Mouse (Mus musculus) CH12.LX (cell line): ENCODE measurements around the gene Pacs1. TPM values are rescaled to one million over a fixed set of nuclear protein-coding genes. Genes with fewer than 3 reads are reported as not detected.

Experiments used
- DNase-seq: peaks from one replicate; pipeline ENCODE4 v3.0.0-alpha.2; 2013; ENCODE audit errors: extremely low read depth
- H3K27ac ChIP-seq: 2 replicates; pipeline ENCODE4 v1.5.1; 2012; ENCODE audit warnings: low read depth, mild to moderate bottlenecking, control low read depth, moderate library complexity; ENCODE audit not compliant: insufficient read depth
- H3K27me3 ChIP-seq: replicated peaks from 2 replicates; pipeline ENCODE3; 2012; ENCODE audit warnings: inconsistent platforms
- H3K36me3 ChIP-seq, 2 experiments: replicated peaks in 1 of 2; 2 replicates each; pipeline versions ENCODE3 to v1.6.1; 2012; ENCODE audit warnings: inconsistent platforms in 1 of 2, low read length in 1 of 2, mild to moderate bottlenecking in 1 of 2, mixed read lengths in 1 of 2, moderate library complexity in 1 of 2; ENCODE audit not compliant: control insufficient read depth in 1 of 2, insufficient read depth in 1 of 2
- H3K4me1 ChIP-seq, 2 experiments: 2 replicates each; pipeline ENCODE4 v1.6.1; 2012; ENCODE audit warnings: inconsistent platforms in 1 of 2, moderate library complexity in 1 of 2; ENCODE audit not compliant: insufficient read depth in 2 of 2, control insufficient read depth in 1 of 2
- H3K4me2 ChIP-seq: 2 replicates; pipeline ENCODE4 v1.6.1; 2012; ENCODE audit warnings: low read depth, mild to moderate bottlenecking, control low read depth; ENCODE audit not compliant: poor library complexity, insufficient read depth, severe bottlenecking
- H3K4me3 ChIP-seq, 3 experiments: fragments of 150-350 bp in 1 of 3; sonication (generic) in 1 of 3; replicated peaks in 1 of 3; 2 replicates each; pipeline versions ENCODE3 to v1.5.1; 2011 to 2012; ENCODE audit warnings: low read depth in 2 of 3, low read length in 2 of 3, mild to moderate bottlenecking in 2 of 3, moderate library complexity in 2 of 3, control low read depth in 1 of 3, improper control_type of control experiment in 1 of 3, inconsistent platforms in 1 of 3, mixed read lengths in 1 of 3; ENCODE audit not compliant: poor library complexity in 1 of 3
- H3K79me2 ChIP-seq: replicated peaks from 2 replicates; pipeline ENCODE4 v1.6.1; 2012; ENCODE audit warnings: mild to moderate bottlenecking, moderate library complexity; ENCODE audit not compliant: control insufficient read depth, poor library complexity, insufficient read depth, severe bottlenecking; ENCODE audit errors: extremely low read depth
- H3K9ac ChIP-seq: 2 replicates; pipeline ENCODE4 v1.6.1; 2012; ENCODE audit warnings: low read depth, mild to moderate bottlenecking, control low read depth, moderate library complexity; ENCODE audit not compliant: insufficient read depth
- H3K9me3 ChIP-seq: replicated peaks from 2 replicates; pipeline ENCODE3; 2012; ENCODE audit warnings: low read length, inconsistent platforms, mixed read lengths
- BHLHE40 ChIP-seq: IDR thresholded peaks from 2 replicates; pipeline ENCODE4 v1.6.1; 2011; ENCODE audit warnings: mild to moderate bottlenecking, low read depth, low read length, improper control_type of control experiment
- CHD1 ChIP-seq: IDR thresholded peaks from 2 replicates; pipeline ENCODE4 v1.6.1; 2012; ENCODE audit warnings: low read depth, low read length, improper control_type of control experiment, inconsistent platforms
- ETS1 ChIP-seq: conservative IDR thresholded peaks from 2 replicates; pipeline ENCODE4 v1.6.1; 2012; ENCODE audit warnings: low read depth, mild to moderate bottlenecking, inconsistent platforms, low read length, improper control_type of control experiment, moderate library complexity
- GABPA ChIP-seq: IDR thresholded peaks from 2 replicates; pipeline ENCODE4 v1.6.1; 2012; ENCODE audit warnings: low read depth, low read length, improper control_type of control experiment, inconsistent platforms; ENCODE audit not compliant: insufficient replicate concordance
- HCFC1 ChIP-seq: IDR thresholded peaks from 2 replicates; pipeline ENCODE4 v1.6.1; 2012; ENCODE audit warnings: low read depth, mild to moderate bottlenecking, inconsistent platforms, low read length, improper control_type of control experiment
- IRF4 ChIP-seq: IDR thresholded peaks from 2 replicates; pipeline ENCODE4 v1.6.1; 2014; ENCODE audit warnings: low read depth, mild to moderate bottlenecking, inconsistent platforms, low read length, improper control_type of control experiment
- JUND ChIP-seq: conservative IDR thresholded peaks from 2 replicates; pipeline ENCODE4 v1.6.1; 2011; ENCODE audit warnings: low read depth, low read length, improper control_type of control experiment
- KAT2A ChIP-seq: IDR thresholded peaks from 2 replicates; pipeline ENCODE4 v1.6.1; 2012; ENCODE audit warnings: low read length, improper control_type of control experiment, inconsistent platforms; ENCODE audit not compliant: insufficient replicate concordance
- MAX ChIP-seq: IDR thresholded peaks from 2 replicates; pipeline ENCODE4 v1.6.1; 2011; ENCODE audit warnings: low read length, improper control_type of control experiment
- MAZ ChIP-seq: IDR thresholded peaks from 2 replicates; pipeline ENCODE4 v1.6.1; 2012; ENCODE audit warnings: low read depth, mild to moderate bottlenecking, inconsistent platforms, low read length, improper control_type of control experiment, moderate library complexity
- NELFE ChIP-seq: IDR thresholded peaks from 2 replicates; pipeline ENCODE4 v1.6.1; 2011; ENCODE audit warnings: low read depth, low read length, improper control_type of control experiment
- POLR2AphosphoS2 ChIP-seq: IDR thresholded peaks from 2 replicates; pipeline ENCODE4 v1.6.1; 2011; ENCODE audit warnings: low read depth, low read length, improper control_type of control experiment
- RAD21 ChIP-seq: IDR thresholded peaks from 2 replicates; pipeline ENCODE4 v1.6.1; 2011; ENCODE audit warnings: low read depth, mild to moderate bottlenecking, low read length, improper control_type of control experiment, moderate library complexity
- RCOR1 ChIP-seq: conservative IDR thresholded peaks from 2 replicates; pipeline ENCODE4 v1.6.1; 2012; ENCODE audit warnings: low read depth, mild to moderate bottlenecking, inconsistent platforms, low read length, improper control_type of control experiment
- SIN3A ChIP-seq: IDR thresholded peaks from 2 replicates; pipeline ENCODE4 v1.6.1; 2012; ENCODE audit warnings: low read length, improper control_type of control experiment, inconsistent platforms
- SMC3 ChIP-seq: IDR thresholded peaks from 2 replicates; pipeline ENCODE4 v1.6.1; 2011; ENCODE audit warnings: low read depth, low read length, improper control_type of control experiment
- USF1 ChIP-seq: IDR thresholded peaks from 2 replicates; pipeline ENCODE4 v1.6.1; 2014; ENCODE audit warnings: low read depth, mild to moderate bottlenecking, inconsistent platforms, low read length, improper control_type of control experiment
- USF2 ChIP-seq: conservative IDR thresholded peaks from 2 replicates; pipeline ENCODE4 v1.6.1; 2011; ENCODE audit warnings: low read depth, low read length, improper control_type of control experiment
- ZKSCAN1 ChIP-seq: IDR thresholded peaks from 2 replicates; pipeline ENCODE4 v1.6.1; 2012; ENCODE audit warnings: low read depth, inconsistent platforms, low read length, improper control_type of control experiment, borderline replicate concordance
- ZMIZ1 ChIP-seq: IDR thresholded peaks from 2 replicates; pipeline ENCODE4 v1.6.1; 2012; ENCODE audit warnings: low read depth, mild to moderate bottlenecking, inconsistent platforms, low read length, improper control_type of control experiment
- ZNF384 ChIP-seq: IDR thresholded peaks from 2 replicates; pipeline ENCODE4 v1.6.1; 2012; ENCODE audit warnings: low read depth, low read length, improper control_type of control experiment, inconsistent platforms
- dilution Hi-C: fragments of 300-500 bp; cut with MboI; formaldehyde crosslinking; loops from 2 replicates; pipeline ENCODE4 v1.14.3; 2020; ENCODE audit warnings: low sequenced_read_pairs; ENCODE audit not compliant: extremely low pct_unique_long_range_greater_than_20kb, extremely low pct_ligation_motif_present
- in situ Hi-C: fragments of 300-500 bp; cut with MboI; formaldehyde crosslinking; loops from 3 replicates; pipeline ENCODE4 v1.14.3; 2019; ENCODE audit warnings: low sequenced_read_pairs, low pct_ligation_motif_present, low pct_unique_long_range_greater_than_20kb, mixed read lengths
- polyA plus RNA-seq: library from polyadenylated mRNA; unstranded; fragments of >175 nt; gene quantifications from 2 replicates; pipeline ENCODE4 v1.2.1, GENCODE M21; 2012; ENCODE audit warnings: low read depth; ENCODE audit not compliant: insufficient read length
- total RNA-seq, 2 experiments: library from RNA; depleted of rRNA; stranded (reverse); fragments of 300-350 nt in 1 of 2; fragments of >200 nt in 1 of 2; gene quantifications; 2 replicates each; pipeline ENCODE4 v1.2.3; 2012 to 2014

Pacs1 gene
- total and polyA plus RNA-seq, 3 experiments = 2.4 to 14.4 (median 10.1) TPM

GRCm38 (mm10) chr19:5124055-5124614 is 148.8 kb downstream of the Pacs1 start:
- no peak overlapping the region for H3K27ac ChIP-seq
- dilution Hi-C loops (no loop called here), in situ Hi-C loops (no loop called here)
- H3K4me1 ChIP-seq = no peaks in the 10 kb centered on the region
- no peak overlapping the region for H3K9ac ChIP-seq
- DNase-seq = no peak
- no peak for TF ChIP-seq JUND
- TF ChIP-seq KAT2A = no peak
- no peak for TF ChIP-seq ZMIZ1
- TF ChIP-seq ZNF384 = peak; percentile 79
- TF ChIP-seq MAZ = no peak
- no peaks in the 10 kb centered on the region for H3K79me2 ChIP-seq
- H3K36me3 ChIP-seq = no peaks in the 10 kb centered on the region
- no peaks in the 10 kb centered on the region for H3K9me3 ChIP-seq
- peaks cover 60% of the 10 kb centered on the region for H3K27me3 ChIP-seq
- no peak overlapping the region for H3K4me3 ChIP-seq
- no peak overlapping the region for H3K4me2 ChIP-seq

- H3K4me1 ChIP-seq = peaks cover 3 to 5% of the 10 kb centered on the region in 2 experiments; a peak in 2 of 4 replicates
These were observed 149.7 kb downstream of the Pacs1 start for GRCm38 (mm10) chr19:5123241-5123640.

GRCm38 (mm10) chr19:5122492-5122891 is 150.4 kb downstream of the Pacs1 start:
- no peak for DNase-seq
- dilution Hi-C loops (no loop called here), in situ Hi-C loops (no loop called here)
- peaks cover 3 to 5% of the 10 kb centered on the region in 2 experiments; a peak in 2 of 4 replicates for H3K4me1 ChIP-seq
- no peak overlapping the region for H3K27ac ChIP-seq
- no peaks in the 10 kb centered on the region for H3K79me2 ChIP-seq
- H3K36me3 ChIP-seq = no peaks in the 10 kb centered on the region
- H3K4me3 ChIP-seq = no peak overlapping the region
- no peaks in the 10 kb centered on the region for H3K9me3 ChIP-seq
- peaks cover 59% of the 10 kb centered on the region for H3K27me3 ChIP-seq
- TF ChIP-seq BHLHE40 = no peak
- no peak for TF ChIP-seq RCOR1
- TF ChIP-seq USF2 = no peak
- TF ChIP-seq MAZ = no peak
- TF ChIP-seq ETS1 = no peak
- TF ChIP-seq MAX = no peak
- no peak for TF ChIP-seq USF1
- no peak for TF ChIP-seq SIN3A
- no peak for TF ChIP-seq NELFE
- no peak for TF ChIP-seq ZKSCAN1
- TF ChIP-seq RAD21 = no peak
- no peak for TF ChIP-seq POLR2AphosphoS2
- TF ChIP-seq SMC3 = no peak
- TF ChIP-seq ZNF384 = no peak
- no peak for TF ChIP-seq IRF4
- no peak for TF ChIP-seq CHD1
- no peak for TF ChIP-seq ZMIZ1
- TF ChIP-seq HCFC1 = no peak
- no peak overlapping the region for H3K4me2 ChIP-seq
- H3K9ac ChIP-seq = no peak overlapping the region

More at GRCm38 (mm10) chr19:5123241-5123640, 149.7 kb downstream of the Pacs1 start:
- Histone ChIP-seq H3K4me2 (no peak overlapping the region), H3K27me3 (peaks cover 65% of the 10 kb centered on the region), H3K36me3 (no peaks in the 10 kb centered on the region), H3K79me2 (no peaks in the 10 kb centered on the region), H3K27ac (no peak overlapping the region), H3K9ac (no peak overlapping the region), H3K9me3 (no peaks in the 10 kb centered on the region), H3K4me3 (no peak overlapping the region)
- in situ Hi-C loops = no loop called here
- DNase-seq = no peak
- dilution Hi-C loops = no loop called here
- TF ChIP-seq ZKSCAN1 (no peak), KAT2A (no peak), GABPA (no peak), MAZ (no peak)
